Mouse (Mus musculus) kidney, embryonic 14.5 days (tissue): ENCODE results near the gene Lhx5. TPM values are rescaled to one million over a fixed set of nuclear protein-coding genes. Genes with fewer than 3 reads are reported as not detected.

Experiments
- ATAC-seq: fragments of 200-750 bp; cut with Nextera tagmentation; 2 replicates; pipeline ENCODE4 v1.8.0; 2017; ENCODE audit warnings: moderate number of reproducible peaks, mild to moderate bottlenecking, moderate TSS enrichment, moderate library complexity; ENCODE audit not compliant: low FRiP score, low TSS enrichment
- H3K27ac ChIP-seq: fragments of 300-500 bp; sonication (generic); 2 replicates; pipeline ENCODE4 v1.5.1; 2014; ENCODE audit warnings: low read depth, mild to moderate bottlenecking, low read length, moderate library complexity, mixed read lengths
- H3K27me3 ChIP-seq: fragments of 300-500 bp; sonication (generic); 2 replicates; pipeline ENCODE4 v1.6.1; 2014; ENCODE audit warnings: mild to moderate bottlenecking, low read length; ENCODE audit not compliant: control insufficient read depth, insufficient read depth
- H3K36me3 ChIP-seq: fragments of 300-500 bp; sonication (generic); 2 replicates; pipeline ENCODE4 v1.6.1; 2014; ENCODE audit warnings: low read length, mixed read lengths; ENCODE audit not compliant: control insufficient read depth, insufficient read depth
- H3K4me1 ChIP-seq: fragments of 300-500 bp; sonication (generic); 2 replicates; pipeline ENCODE4 v1.6.1; 2014; ENCODE audit warnings: low read length, mixed read lengths; ENCODE audit not compliant: control insufficient read depth, insufficient read depth
- H3K4me2 ChIP-seq: fragments of 300-500 bp; sonication (generic); replicated peaks from 2 replicates; pipeline ENCODE4 v1.6.1; 2014; ENCODE audit warnings: low read depth, mild to moderate bottlenecking, low read length
- H3K4me3 ChIP-seq: fragments of 300-500 bp; sonication (generic); 2 replicates; pipeline ENCODE4 v1.5.1; 2014; ENCODE audit warnings: mild to moderate bottlenecking, low read length
- H3K9ac ChIP-seq: fragments of 300-500 bp; sonication (generic); 2 replicates; pipeline ENCODE4 v1.6.1; 2014; ENCODE audit warnings: low read depth, mild to moderate bottlenecking, low read length, moderate library complexity
- H3K9me3 ChIP-seq: fragments of 300-500 bp; sonication (generic); 2 replicates; pipeline ENCODE4 v1.6.1; 2016; ENCODE audit warnings: low read length; ENCODE audit not compliant: control insufficient read depth
- WGBS: fragments of 180-500 bp; shearing (Covaris S2); extraction: QIAGEN DNeasy Blood & Tissue Kit; methylation state at CpG from one replicate; pipeline ENCODE4 v1.1.7; 2014; 5-methylcytosine and 5-hydroxymethylcytosine counted together
- polyA plus RNA-seq: library from polyadenylated mRNA; unstranded; fragments of >200 nt; fragmentation: Nextera tagmentation; extraction: Ambion mirVana; gene quantifications from 2 replicates; pipeline ENCODE4 v1.2.1, GENCODE M21; 2014

The Lhx5 gene
- polyA plus RNA-seq, 1 experiment from 2014 or later, result not detected

DNA sequence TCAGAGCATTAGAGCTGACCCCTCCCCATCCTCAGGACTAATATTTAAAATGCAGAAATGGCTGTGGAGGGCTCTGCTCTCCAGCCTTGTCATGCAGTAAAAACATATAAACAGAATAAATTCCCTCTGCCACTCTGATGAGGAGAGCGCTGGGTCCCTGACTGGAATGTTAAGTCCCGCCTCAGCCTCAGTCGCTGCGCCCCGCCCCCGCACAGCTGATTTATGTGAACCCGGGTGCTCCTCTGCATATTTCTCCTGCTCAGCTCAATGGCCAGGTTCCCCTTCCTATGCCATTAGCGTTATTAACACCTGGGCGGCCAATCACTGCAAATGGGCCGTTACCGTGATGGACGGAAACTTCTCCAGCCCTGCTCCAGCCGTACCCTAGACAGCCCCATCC, 15.8 kb downstream of the Lhx5 start:
- Histone ChIP-seq H3K4me1 (no peaks in the 10 kb centered on the region), H3K27ac (no peak overlapping the region), H3K27me3 (peaks cover 4% of the 10 kb centered on the region; the same call in 1 of the 2 replicates), H3K4me2 (no peak overlapping the region), H3K9ac (no peak overlapping the region), H3K36me3 (no peaks in the 10 kb centered on the region), H3K4me3 (no peak overlapping the region), H3K9me3 (no peaks in the 10 kb centered on the region)
- no peak; the same call in 1 of the 2 replicates for ATAC-seq
- 27% methylated on average over 13 of the region's 13 CpGs for WGBS

DNA sequence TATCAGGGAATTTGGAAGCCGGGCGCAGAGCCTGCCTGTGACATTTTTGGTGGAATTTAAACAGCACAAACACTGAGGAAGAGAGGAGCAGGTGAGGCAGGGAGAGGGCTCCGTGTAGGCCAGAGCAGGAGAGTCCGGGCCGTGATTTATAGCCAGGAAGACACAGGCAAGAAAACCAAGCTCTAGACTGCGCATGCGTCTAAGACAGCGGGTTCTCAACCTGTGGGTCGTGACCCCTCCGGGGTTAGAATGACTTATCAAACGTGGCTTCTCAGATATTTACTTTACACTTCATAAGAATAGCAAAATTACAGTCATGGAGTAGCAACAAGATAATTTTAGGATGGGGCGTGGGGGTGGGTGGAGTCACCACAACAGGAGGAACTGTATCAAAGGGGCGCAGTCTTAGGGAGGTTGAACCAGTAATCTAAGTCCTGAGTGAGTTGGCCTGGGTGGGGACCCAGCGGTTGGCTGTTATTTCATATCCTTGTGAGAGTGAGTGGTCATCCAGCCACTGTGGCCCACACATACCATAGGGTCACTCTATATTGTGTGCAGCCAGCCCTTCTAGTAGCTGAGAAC, 23.3 kb downstream of the Lhx5 start:
- 0 out of 2 replicates have a peak, but pooled peaks have one; percentile 36 for ATAC-seq
- Histone ChIP-seq H3K9me3 (no peaks in the 10 kb centered on the region), H3K27ac (no peak overlapping the region), H3K4me2 (peak overlapping the region; percentile 2; the same call in 1 of the 2 replicates), H3K4me1 (no peaks in the 10 kb centered on the region), H3K9ac (no peak overlapping the region), H3K36me3 (no peaks in the 10 kb centered on the region), H3K4me3 (no peak overlapping the region), H3K27me3 (0 out of 2 replicates have a peak, but pooled peaks cover 4% of the 10 kb centered on the region)
- WGBS, result 26% methylated on average over 14 of the region's 14 CpGs

DNA sequence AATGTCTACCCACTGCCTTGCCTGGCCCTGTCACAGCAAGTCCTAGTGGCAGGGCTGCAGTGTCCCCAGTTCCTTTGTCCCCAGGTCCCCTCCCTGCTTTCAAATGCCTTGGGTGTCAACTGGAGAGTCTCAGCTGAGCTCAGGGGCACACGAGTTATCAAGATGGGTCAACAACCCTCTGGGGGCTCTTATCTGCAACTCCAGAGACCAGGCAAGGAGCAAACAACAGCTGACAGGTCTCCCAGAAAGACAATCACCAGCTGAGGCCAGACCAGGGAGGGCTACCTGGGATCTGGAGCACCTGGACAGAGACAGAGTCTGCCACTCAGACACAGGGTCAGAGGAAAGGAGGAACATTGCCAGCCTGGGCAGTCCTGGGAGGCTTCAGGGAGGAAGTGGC, 24.8 kb downstream of the Lhx5 start:
- no peak for ATAC-seq
- H3K9me3 ChIP-seq, result no peaks in the 10 kb centered on the region
- no peaks in the 10 kb centered on the region for H3K4me1 ChIP-seq
- no peak overlapping the region for H3K27ac ChIP-seq
- no peaks in the 10 kb centered on the region for H3K36me3 ChIP-seq
- H3K27me3 ChIP-seq, result no peaks in the 10 kb centered on the region
- 40% methylated on average over 1 of the region's 1 CpGs for WGBS
- H3K9ac ChIP-seq, result no peak overlapping the region
- H3K4me3 ChIP-seq, result no peak overlapping the region
- no peak overlapping the region for H3K4me2 ChIP-seq

DNA sequence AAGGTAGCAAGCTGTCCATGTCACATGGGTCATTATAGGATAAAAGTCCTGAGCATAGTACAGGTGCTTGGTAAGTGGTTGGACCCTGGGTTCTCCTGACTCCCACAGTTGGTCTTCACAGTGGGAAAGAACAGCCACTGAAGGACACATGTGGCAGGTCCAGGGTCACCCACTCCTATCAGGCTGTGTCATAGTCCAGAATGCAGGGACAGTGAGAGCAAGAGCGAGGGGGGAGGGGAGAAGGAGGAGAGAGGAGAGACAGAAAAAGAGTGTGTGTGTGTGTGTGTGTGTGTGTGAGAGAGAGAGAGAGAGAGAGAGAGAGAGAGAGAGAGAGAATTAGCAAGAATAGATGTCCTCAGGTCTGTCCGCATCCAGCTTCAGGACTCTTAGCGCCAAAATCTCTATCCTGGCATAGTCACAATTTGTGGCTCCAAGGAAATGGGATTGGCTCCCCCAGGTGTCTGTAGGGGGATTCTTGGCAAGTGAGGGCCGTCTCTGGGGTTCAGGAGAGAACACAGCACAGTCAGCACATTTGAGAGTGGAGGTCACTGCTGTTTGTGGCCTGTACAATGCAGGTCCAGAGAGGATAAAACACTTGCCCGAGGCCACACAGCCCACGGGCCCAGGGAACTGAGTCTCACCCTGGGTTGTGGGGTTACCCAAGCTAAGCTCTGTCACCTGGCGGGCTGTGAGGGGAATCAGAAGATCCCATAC, 25.5 kb downstream of the Lhx5 start:
- Histone ChIP-seq H3K27ac (no peak overlapping the region), H3K27me3 (no peaks in the 10 kb centered on the region), H3K4me2 (no peak overlapping the region), H3K36me3 (no peaks in the 10 kb centered on the region), H3K4me3 (no peak overlapping the region), H3K9ac (no peak overlapping the region), H3K4me1 (no peaks in the 10 kb centered on the region), H3K9me3 (no peaks in the 10 kb centered on the region)
- WGBS, result 50% methylated on average over 7 of the region's 7 CpGs
- ATAC-seq, result no peak

DNA sequence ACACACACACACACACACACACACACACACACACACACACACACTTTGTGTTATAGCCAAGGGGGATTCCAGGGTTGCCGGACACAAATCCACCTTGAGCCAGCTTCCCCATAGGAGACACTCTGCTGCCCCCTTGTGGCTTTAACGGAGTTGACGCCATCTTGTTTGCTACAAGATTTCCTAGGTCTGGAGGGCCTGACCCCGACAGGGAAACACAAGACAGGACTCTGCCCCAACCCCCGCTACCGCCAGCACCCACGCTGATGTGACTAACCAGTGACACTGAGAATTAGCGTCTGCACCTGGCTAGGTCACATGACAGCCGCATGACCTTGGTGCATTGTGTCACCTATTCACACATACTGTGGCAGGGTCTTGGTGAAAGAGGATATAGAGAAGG, 26.1 kb downstream of the Lhx5 start:
- WGBS, result 6% methylated on average over 9 of the region's 9 CpGs
- H3K27ac ChIP-seq, result no peak overlapping the region
- H3K4me1 ChIP-seq, result no peaks in the 10 kb centered on the region
- H3K9me3 ChIP-seq, result no peaks in the 10 kb centered on the region
- H3K4me3 ChIP-seq, result no peak overlapping the region
- no peaks in the 10 kb centered on the region for H3K27me3 ChIP-seq
- ATAC-seq, result peak; percentile 29; the same call in 1 of the 2 replicates
- no peak overlapping the region for H3K4me2 ChIP-seq
- H3K36me3 ChIP-seq, result no peaks in the 10 kb centered on the region
- H3K9ac ChIP-seq, result no peak overlapping the region

DNA sequence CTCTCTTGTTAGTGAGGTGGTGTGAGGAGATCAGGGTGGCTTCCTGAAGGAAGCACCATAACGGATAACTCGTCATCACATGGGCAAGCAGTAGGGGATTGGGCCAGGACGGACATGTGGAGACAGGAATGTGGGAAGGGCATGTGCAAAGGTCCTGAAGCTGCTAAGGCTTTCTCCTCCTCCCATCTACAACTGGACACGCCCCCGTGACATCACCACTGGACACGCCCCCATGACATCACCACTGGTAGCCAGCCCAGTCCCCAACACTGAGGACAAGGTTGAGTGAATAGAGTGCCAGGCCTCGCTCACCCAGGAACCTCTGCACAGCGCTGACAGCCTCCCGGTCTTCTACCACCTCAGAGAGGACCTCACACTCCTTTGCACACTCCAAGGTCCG, 27.6 kb downstream of the Lhx5 start:
- H3K4me2 ChIP-seq, result no peak overlapping the region
- 72% methylated on average over 10 of the region's 10 CpGs for WGBS
- ATAC-seq, result 0 out of 2 replicates have a peak, but pooled peaks have one; percentile 11

DNA sequence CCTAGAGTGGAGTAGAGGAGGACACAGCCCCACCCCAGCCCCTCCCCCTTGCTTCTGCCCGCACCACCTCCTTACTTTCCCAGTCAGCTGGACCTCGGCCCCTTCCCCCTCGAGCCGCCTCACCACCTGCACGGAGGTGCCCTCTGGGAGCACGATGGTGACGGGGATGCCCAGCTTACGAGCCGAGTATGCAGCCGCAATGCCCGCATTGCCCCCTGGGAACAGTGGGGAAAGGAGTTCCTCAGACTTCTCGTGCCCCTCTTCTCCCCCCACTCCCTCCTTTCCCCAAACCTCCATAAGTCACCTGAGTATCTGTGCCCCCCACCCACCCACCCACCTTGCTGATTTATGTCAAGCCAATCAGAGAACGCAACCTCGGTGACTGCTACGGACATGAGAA, 30.4 kb downstream of the Lhx5 start:
- no peaks in the 10 kb centered on the region for H3K27me3 ChIP-seq
- WGBS, result 69% methylated on average over 15 of the region's 15 CpGs
- no peaks in the 10 kb centered on the region for H3K4me1 ChIP-seq
- no peak for ATAC-seq
- no peak overlapping the region for H3K9ac ChIP-seq
- no peaks in the 10 kb centered on the region for H3K36me3 ChIP-seq
- no peak overlapping the region for H3K4me3 ChIP-seq
- no peaks in the 10 kb centered on the region for H3K9me3 ChIP-seq
- H3K27ac ChIP-seq, result no peak overlapping the region
- no peak overlapping the region for H3K4me2 ChIP-seq

More for the DNA sequence above, 27.6 kb downstream of the Lhx5 start:
- Histone ChIP-seq H3K4me1 (no peaks in the 10 kb centered on the region), H3K27me3 (no peaks in the 10 kb centered on the region), H3K4me3 (no peak overlapping the region), H3K27ac (no peak overlapping the region), H3K9me3 (no peaks in the 10 kb centered on the region), H3K9ac (no peak overlapping the region), H3K36me3 (no peaks in the 10 kb centered on the region)

DNA sequence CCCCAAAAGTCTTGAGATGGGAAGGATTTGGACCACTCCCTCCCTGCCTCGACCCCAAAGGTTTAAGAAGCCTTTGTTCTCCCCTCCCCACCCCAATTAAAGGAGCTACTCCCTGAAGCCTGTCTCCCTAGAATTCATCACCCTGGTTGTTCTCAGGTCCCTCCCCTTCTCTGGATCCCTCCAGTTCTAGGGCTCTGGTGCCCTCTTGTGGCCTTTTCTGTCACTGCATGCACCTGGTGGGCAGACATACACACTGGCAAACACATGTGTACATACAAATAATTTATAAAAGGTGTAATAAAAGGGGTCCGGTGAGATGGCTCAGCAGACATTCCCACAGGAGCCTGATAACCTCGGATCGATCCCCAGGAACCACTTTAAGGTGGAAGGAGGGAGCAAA, 32.8 kb downstream of the Lhx5 start:
- no peaks in the 10 kb centered on the region for H3K27me3 ChIP-seq
- no peak overlapping the region for H3K4me2 ChIP-seq
- no peak overlapping the region for H3K4me3 ChIP-seq
- H3K9ac ChIP-seq, result no peak overlapping the region
- no peak overlapping the region for H3K27ac ChIP-seq
- no peaks in the 10 kb centered on the region for H3K36me3 ChIP-seq
- H3K9me3 ChIP-seq, result no peaks in the 10 kb centered on the region
- WGBS, result 82% methylated on average over 4 of the region's 4 CpGs
- no peaks in the 10 kb centered on the region for H3K4me1 ChIP-seq
- ATAC-seq, result no peak

DNA sequence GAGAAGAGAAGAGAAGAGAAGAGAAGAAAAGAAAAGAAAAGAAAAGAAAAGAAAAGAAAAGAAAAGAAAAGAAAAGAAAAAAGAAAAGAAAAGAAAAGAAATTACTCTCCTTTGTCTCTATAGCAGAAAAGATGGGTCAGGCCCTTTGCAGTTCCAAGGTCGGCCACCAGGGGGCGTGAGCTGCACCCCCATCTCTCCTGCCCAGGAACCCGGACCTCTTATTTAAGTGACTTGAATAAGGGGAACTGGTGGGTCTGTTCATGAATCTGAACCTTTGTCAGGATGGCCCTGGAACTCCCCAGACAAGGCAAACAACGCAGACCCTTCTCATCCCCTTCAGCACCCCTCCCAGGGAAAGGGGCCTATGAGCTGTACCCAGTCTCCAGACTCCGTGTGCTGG, 33.6 kb downstream of the Lhx5 start:
- 45% methylated on average over 5 of the region's 5 CpGs for WGBS
- Histone ChIP-seq H3K4me3 (no peak overlapping the region), H3K27ac (no peak overlapping the region), H3K9me3 (no peaks in the 10 kb centered on the region), H3K4me2 (no peak overlapping the region), H3K27me3 (no peaks in the 10 kb centered on the region), H3K4me1 (no peaks in the 10 kb centered on the region), H3K36me3 (no peaks in the 10 kb centered on the region), H3K9ac (no peak overlapping the region)
- ATAC-seq, result no peak
